Mouse (Mus musculus) heart, adult 8-10 months (tissue): ENCODE measurements around the gene Gm6993. TPM values are rescaled to one million over a fixed set of nuclear protein-coding genes. Genes with fewer than 3 reads are reported as not detected.

ENCODE experiments used
- DNase-seq: peaks from one replicate; pipeline ENCODE4 v3.0.0; 2022; ENCODE audit warnings: low spot score
- total RNA-seq, 4 experiments: library from RNA; stranded (reverse); gene quantifications; 2 replicates each; pipeline ENCODE4 v1.2.4; 2022

The Gm6993 gene
- total RNA-seq, 4 experiments from 2014 or later: not detected

DNA sequence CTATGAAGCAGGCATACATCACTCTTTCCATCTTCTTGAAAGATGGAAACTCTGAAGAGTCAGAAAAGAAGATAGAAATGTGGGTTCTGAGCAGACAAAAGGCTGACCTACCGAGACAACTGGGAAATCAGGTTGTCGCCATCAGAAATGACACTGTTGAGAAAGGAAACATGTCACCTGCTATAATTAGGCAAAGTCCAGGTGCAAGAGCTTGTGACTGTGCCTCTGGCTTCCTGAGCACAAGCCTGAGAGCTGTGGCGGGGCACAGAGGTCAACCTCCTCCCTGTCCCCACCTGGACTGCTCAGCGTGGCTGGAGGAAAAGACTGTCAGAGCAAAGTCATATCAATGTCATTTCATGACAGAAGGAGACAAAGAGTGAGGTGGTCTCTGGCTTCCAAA lies 772 bp upstream of the Gm6993 start:
- no peak for DNase-seq

DNA sequence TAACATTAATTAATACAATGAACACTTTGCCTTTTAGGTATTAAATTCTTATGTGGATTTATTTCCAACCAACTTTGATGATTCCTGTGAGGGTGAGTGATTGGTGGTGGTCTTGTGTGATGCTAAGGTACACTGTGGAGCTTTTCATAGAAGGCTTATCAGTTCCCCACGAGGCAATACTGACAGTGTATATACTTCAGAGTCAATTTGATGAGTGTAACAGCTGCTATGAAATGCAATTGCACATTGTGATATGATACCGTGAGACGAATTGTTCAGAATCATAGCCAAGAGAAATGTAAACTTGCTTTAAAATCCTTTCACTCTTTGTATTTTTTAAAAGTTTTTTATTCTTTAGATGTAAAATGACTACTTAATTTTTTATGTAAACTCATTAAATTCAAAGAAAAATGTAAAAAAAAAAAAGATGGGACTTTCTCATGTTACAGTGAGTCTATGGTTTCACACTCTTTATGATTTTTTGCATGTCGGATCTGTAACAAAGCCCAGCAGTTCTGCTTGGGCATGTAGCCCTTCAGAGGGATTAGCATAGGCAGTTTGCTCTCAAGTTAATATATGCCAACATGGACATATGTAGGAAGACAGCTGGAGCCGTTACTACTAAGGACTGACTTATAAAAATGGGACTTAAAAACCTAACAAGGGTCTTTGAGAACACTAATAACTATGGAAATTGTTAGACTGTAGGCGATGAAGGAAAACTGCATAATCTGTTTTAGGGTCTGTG lies 1.2 kb downstream of the Gm6993 start:
- DNase-seq: no peak

DNA sequence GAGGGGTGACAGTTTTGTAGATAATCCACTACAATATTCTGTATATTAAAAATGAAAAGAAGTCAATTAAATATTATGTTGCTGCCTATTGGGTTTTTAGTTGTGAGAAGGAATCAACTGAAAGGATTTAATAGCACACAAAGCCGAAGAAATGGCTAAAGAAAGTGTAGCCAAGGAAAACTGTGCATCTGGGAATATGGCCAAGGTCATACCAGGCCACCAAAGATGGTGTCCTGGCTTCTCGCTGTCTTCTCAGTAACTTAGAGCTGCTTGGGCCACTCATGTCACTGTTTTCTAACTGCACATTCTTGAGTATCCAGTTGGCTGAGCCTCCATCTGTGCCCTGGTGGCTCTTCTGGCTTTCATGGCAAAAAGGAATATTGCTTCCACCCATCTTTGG lies 3.4 kb downstream of the Gm6993 start:
- DNase-seq: no peak

DNA sequence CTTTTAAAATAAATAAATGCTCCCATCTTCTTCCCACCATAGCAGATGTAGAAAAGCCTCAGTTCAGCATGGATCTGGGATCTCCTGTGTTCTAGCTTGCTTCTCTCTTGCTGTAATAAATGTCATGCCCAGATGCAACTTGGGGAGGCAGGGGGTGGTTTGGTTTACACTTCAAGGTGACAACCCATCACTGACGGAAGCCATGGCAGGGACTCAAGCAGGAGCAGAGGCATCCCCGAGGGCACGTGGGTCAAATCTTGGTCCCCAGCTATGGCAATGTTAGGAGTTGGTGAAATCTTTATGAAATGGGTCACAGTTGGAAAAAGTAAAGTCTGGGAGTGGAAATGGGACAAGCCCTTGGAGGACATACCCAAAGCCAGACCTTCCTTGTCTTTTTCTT lies 4.1 kb downstream of the Gm6993 start:
- DNase-seq: no peak

DNA sequence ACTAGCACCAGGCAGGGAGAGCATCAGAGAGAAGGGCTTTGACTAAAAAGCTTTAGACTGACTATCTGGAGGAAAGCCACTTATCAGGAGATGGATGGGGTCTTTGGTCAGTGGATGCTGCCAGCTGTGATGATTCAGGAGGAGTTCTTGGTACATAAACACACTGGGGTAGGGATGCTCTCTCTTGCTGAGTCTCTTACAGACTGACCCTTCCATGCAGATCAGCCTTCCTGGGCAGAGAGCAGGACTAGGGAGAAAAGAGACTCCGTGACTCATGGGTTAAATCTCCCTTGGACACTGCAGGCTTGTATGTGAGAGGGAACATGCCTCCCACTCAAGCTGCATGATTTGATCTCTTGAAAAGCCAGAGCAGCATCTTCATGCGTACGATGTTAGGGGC lies 5.6 kb downstream of the Gm6993 start:
- no peak for DNase-seq

DNA sequence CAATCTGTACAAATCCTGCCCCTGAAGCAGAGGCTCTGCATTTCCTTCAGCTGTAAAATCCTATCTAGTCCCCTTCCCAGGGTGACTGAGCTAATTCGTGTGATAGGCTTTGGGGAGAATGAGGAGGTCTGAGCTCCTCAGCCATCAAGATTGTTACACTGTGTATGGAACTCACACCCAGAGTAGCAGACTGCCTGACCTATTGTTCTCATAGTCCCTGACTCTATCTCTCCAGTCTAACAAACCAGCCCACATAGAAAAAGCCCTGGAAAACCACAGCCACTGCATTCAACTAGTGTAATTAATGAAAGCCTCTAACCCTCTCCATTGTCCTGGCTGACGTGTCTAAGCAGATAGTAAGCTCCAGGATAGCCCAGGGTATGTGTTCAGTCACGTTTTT lies 6.0 kb downstream of the Gm6993 start:
- no peak for DNase-seq

DNA sequence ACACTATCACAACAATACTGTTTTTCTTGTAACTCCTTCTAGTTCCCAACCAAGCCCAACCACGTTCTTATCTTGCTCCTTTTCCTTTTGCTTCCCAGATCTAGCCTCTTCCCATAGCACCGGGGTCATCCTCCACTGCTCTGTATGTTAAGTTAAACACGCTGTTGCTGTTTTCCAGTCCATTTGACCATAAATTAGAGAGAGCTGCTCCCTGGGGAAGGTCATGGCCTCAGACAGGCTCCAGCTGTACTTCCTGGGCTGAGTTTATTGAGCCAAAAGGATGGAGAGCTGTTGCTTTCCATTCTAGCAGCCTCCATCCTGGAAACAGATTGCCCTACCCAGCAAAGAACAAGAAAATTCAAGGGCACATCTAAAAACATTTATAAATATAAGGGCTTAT lies 7.6 kb downstream of the Gm6993 start:
- peak; percentile 48 for DNase-seq

DNA sequence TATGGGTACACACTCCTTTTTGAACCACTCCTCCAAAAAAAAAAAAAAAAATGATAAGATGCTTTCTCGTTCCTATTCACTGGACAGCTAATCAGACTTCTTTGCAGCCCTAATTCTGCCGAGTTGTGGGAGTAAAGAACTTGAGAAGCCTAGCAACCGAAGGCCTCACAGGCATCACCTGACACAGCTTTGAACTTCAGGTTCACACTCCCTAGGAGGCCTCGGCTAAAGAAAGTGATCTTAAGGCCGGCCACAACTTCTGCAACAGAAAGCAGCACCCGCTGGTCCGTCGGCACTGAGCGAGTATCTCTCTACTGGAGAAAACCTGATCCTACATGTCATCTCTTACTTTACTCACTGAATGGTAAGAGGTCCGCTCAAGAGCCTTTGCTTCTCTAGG lies 8.1 kb downstream of the Gm6993 start:
- DNase-seq: no peak

DNA sequence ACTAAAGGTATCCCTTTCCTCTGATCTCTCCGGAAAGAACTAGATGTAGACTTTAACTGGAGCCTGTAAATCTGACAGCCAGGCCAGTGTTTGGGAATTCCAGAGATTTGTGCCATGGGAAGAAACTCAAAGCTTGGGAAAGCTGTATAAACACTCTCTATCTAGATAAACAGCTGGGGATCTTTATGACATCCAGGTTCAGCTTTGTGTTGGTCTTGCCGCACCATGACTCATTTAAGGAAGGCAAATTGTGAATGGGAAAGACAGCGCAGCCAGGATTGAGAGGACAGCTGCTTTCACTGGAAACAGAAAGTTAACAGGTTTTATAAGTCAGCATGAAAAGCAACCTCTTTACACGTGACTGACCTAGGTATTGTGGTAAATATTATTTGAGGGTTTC lies 11.7 kb downstream of the Gm6993 start:
- peak; percentile 13 for DNase-seq

DNA sequence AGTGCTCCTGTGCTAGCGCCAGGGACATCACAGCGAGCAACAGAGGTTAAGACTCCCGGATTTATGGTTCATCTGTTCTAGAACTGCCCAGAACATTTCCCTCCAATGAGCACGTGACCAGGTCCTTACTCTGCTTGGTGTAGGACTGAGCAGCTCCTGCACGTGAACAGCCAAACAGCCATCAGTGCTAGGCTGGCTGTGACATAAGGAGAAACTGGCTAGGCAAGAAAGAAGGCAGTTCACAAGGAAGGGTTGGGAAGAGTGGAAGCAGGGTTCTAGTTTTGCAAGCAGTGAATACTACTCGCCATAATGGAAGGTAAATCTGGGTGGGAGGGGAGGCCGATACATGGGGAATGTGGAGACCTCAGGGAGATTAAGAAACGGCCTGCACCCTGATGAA lies 14.4 kb downstream of the Gm6993 start:
- no peak for DNase-seq

DNA sequence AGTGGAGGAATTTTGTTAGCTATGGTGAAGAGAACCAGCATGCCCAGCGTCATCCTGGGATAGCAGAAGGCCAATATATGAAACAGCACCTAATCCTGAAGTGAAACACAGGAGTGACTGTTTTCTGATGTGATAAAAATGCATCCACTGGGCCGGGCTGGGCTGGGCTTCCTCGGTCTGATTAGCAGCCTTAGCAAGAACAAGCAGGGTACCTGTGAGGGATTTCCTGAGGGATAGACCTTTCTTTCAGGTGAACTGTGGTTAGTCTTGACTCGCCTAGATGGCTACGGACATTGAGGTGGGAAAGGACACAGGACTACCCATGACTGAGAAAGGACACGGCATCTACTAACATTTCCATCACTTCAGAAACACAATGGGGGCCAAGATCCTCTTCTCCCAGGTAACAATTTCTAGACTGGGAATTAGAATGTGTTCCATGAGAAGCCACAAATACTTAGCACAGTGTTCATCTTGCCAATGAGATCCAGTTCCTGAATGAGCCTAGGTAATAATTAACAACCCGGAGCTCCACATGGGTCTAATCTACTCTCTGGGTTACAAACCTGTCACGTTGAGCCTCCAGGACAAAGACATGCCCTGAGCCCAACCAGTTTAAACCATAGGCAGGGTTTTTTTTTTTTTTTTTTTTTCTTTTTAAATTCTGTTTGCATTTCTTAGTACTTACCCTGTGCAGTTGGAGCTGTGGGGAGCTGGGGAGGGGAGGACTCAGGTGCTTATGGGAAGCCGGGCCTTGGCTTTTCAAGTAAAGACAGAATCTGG lies 15.7 kb downstream of the Gm6993 start:
- no peak for DNase-seq

DNA sequence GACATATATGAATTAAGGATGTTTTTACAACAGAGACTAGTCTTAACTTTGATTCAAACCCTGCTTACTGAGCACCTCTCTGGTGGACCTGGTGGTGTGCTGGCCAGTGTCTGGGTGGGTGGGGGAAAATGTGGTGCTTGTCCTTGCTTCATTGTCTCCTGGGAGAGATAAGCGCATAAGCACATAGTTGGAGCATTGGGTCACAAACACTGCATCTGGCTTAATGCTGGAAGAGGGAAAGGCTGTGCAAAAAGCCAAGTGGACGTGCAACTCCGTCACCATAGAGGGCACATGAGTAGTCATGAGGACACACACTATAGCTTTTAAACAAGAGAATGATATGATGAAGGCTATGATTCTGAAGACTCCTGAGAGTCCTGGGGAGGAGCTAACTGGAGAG lies 21.3 kb downstream of the Gm6993 start:
- no peak for DNase-seq

DNA sequence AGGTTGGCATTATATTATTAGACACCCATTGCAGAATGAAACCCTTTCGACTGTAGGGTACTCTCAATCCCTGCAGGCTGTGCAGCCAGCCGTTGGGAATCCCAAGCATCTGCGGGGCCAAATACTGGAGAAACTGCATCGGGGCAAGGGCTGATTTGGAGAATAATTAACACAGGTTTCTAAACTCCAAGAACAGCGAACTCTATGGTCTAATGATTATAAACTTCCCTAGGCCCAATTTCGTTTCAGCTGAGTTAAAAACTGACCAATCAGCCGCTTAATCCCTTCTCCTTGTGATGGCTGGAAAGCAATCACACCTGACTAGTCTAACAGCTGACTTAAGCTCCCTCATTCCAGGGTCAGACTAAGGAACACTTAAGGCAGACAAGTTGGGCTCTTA lies 23.4 kb downstream of the Gm6993 start:
- no peak for DNase-seq

DNA sequence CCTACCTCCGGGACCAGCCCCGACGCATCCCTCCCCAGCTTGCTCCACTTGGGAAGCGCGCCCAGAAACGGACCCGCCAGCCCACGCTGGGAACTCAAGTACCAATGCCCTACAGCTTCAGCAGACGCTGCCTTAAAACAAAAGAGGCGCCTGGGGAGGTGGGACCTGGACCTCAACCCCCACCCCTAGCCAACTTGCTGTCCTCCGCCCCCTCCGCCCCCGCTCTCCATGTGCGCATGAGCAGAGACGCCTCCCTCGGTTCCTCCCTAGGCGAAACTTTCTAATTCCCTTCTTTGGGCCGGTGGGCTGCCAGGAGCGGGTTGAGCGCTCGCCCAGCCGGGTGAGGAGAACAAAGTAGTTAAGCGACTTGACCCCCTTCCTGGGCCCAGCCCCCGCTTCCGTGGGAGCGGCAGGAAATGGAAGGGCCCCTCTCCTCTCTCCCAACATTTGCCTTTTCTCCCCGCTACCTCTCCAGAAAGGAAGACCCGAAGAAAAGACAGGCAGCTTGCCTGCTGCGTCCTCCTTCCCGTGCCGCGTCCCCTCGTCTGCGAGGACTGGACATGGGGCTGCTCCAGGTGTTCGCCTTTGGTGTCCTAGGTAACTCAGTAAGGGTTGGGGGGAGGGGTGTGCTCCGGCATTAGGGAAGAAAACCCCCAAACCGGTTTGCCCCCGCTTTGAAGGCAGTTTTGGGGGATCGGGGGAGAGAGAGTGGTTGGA lies 24.6 kb downstream of the Gm6993 start, which contains the start of gene Lamb1:
Gene Lamb1 (plus strand): TSS at position 230 of the 717 bp plus-strand sequence.
- DNase-seq: peak; percentile 71

DNA sequence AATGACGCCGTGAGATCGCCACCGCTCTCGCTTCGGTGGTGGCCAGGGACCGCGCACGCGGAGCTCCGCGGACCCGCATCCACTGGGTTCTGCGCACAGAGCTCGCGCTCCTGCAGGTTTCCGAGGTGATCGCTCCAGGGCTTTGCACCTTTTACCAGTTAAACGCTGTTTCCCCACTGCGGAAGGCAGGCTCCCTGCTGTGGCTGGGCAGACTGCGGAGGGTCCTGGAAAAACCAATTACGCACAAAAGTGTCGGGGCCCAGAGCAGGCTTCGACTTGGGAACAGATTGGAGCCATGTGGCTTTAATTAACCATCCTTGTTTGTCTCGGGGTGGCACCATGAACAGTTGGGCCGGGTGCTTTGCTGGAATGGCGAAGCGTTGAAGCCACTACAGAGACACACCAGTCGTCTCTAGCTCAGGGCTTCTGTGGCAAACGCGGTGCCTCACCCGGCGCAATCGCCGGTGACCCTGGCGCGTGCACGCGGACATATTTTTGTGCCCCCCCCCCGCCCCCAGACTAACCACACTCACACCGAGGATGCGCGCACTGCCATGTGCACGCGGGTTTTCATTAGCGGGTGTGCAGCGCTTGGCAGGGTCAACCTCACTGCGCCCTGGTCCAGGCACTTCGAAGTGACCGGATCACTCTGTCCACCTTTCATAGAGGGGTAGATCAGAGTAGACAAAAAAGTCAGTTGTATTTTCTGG lies 25.3 kb downstream of the Gm6993 start:
- no peak for DNase-seq

DNA sequence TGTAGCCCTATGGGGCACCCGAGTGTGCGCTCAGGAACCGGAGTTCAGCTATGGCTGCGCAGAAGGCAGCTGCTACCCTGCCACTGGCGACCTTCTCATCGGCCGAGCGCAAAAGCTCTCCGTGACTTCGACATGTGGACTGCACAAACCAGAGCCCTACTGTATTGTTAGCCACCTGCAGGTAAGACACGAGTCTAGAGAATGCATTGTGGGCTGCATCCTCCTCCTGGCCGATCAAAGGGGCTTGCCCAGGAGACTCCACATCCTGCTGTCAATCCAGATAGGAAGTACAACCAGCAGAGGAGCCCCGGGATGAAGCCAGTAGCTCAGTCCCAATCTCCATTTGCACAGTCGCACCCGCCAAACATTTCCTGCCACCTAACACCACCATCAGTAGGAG lies 26.1 kb downstream of the Gm6993 start:
- DNase-seq: peak; percentile 57

DNA sequence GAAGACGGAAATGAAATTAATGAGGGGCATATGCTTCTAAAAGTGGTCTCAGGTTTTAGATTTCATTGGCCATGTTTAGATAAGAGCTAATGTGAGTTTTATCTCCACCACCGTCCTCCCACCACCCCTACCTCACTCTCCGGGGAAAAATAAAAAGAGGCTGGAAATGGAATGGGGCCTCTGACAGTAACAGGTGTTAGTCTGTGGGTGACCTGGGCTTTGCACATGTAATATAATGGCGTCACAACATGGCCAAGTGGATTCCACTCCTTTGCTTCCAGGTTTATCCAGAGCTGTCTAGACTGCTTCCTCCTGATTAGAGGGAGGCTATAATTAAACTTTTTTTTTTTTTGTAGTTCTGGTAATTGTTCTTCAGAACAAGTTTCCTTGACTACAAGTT lies 26.8 kb downstream of the Gm6993 start:
- no peak for DNase-seq

DNA sequence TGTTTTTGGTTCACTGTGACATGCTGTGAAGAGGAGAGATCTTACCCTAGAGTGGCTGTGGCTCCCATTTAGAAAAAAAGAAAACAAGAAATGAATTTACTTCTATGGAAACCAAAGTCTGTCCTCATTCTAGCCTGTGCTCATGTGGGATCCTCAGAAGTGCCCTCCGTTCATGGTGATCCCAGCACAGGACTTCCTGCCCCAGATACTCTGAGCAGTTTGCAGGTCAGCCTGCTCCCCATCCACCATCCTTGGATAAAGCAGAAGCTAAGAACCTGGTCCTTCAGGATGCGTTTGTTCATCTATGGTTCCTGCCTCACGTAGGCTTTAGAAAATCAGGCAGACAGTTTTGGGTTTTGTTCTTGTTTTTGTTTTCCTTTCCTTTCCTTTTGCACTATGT lies 27.7 kb downstream of the Gm6993 start:
- DNase-seq: no peak

DNA sequence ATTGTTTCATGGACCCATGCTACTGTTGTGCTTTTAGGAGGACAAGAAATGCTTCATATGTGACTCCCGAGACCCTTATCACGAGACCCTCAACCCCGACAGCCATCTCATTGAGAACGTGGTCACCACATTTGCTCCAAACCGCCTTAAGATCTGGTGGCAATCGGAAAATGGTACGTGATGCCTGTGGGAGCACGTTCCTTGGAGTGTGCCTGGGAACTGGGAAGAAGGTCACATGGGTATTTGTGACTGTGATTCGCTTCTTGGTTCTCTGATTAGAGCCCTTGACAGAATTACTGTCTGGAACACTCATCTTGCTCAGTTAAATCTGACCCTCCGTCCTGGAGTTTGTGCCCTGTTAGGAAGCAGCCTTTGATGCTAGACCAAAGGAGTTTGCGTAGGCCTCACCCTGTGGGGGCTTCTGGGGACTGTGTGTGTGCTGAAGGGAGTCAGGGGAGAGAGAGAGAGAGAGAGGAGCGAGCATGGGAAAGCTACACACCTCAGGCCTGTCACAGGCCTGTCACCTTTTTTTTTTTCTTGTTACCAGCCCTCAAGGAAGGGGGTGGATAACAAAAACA lies 28.5 kb downstream of the Gm6993 start:
- DNase-seq: no peak

DNA sequence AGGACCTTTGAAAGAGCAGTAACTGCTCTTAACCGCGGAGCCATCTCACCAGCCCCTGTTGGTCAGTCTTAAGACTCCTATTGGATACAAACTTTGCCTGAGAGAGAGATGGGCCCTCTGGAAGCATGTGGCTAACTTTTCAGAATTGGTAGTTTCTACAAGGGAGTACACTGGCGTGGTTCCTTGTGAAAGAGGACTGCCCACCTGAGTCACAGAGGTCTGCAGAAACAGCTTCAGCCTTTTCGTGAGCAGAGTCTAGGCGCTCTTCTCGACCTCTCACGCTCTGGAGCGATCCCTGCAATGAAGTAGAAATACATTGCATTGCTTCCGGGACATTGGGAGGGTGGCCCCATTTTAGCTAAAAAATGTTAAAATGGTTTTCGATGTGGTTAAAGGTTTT lies 29.8 kb downstream of the Gm6993 start:
- no peak for DNase-seq

DNA sequence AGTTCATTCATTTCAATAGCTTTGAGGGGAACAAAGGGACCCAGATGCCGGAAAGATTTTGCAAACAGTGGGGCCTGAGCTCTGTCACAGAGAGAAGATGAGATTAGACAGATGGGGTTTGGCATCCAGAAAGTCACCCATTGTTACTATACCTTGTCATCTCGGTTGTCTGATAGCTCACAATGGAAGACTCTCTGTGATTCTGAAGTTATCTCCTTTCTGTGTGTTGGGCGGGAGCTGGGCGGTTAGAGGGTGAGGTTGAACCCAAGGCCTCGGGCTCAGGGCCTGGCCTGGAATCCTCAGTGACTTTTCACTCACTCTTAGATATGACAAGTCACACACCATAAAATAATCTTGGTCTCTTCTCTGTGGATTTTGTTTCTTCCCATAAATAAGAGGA lies 30.2 kb downstream of the Gm6993 start:
- no peak for DNase-seq
